Mouse (Mus musculus): ENCODE measurements around the gene Atg101. TPM values are rescaled to one million over a fixed set of nuclear protein-coding genes. Genes with fewer than 3 reads are reported as not detected.
"Not testable (repeated sequence)": the region's sequence is repeated elsewhere in the genome, so short reads cannot be mapped to it uniquely, and the experiment has no call there.

The Atg101 gene
- polyA plus RNA-seq, 1 experiment from 2014 or later: 75.0 TPM

DNA sequence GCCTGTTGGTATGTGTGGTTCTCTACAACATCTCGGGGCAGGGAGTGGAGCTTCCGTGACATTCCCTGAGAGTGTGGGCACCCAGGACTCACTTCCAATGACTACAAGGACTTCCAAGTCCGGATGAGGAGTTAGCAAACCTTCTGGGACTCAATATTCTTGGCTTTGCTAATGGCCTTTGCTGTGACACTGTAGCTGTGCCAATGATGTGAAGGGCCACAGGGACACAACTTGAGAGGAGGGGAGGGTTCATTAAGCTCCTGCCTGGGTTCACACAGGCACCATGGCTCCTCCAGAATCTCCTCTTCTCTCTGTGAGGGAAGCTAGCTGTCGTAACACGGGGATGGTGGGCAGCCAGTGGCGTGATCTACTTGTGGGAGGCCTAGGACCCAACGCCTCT lies 38.6 kb downstream of the Atg101 start:
- WGBS: 78% methylated on average over 7 of the region's 7 CpGs
- Histone ChIP-seq H3K27ac (ENCODE audit: low read length) (no peak overlapping the region), H3K9ac (ENCODE audit: low read length) (no peak overlapping the region), H3K4me3 (ENCODE audit: low read length) (no peak overlapping the region), H3K36me3 (ENCODE audit: control insufficient read depth, insufficient read depth, low read length) (no peaks in the 10 kb centered on the region), H3K27me3 (ENCODE audit: control insufficient read depth, insufficient read depth, low read depth, low read length) (no peaks in the 10 kb centered on the region), H3K9me3 (ENCODE audit: control insufficient read depth, low read length) (no peaks in the 10 kb centered on the region), H3K4me2 (ENCODE audit: low read depth, low read length) (no peak overlapping the region), H3K4me1 (replicated peaks; ENCODE audit: control insufficient read depth, insufficient read depth, low read length) (peaks cover 12% of the 10 kb centered on the region)
- ATAC-seq (ENCODE audit: low read depth): no peak

DNA sequence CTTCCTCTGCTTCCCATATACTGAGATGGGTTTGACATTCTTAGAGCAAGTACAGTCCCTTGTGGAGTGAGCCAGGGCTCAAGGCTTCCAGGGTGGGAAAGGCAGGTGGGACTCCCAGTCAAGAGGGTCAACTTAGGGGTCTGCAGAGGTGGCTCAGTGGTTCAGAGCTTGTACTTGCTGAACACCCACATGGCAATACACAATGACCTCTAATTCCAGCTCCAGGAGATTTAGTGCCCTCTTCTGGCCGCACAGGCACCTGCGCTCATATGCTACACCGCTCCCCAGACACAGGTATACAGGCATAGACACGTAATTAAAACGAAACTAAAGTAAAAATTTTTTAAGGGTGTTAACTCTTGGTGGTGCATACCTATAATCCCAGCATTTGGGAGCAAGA lies 39.4 kb downstream of the Atg101 start:
- no peak for ATAC-seq (ENCODE audit: low read depth)
- Histone ChIP-seq H3K27ac (ENCODE audit: low read length) (no peak overlapping the region), H3K9ac (ENCODE audit: low read length) (no peak overlapping the region), H3K9me3 (ENCODE audit: control insufficient read depth, low read length) (no peaks in the 10 kb centered on the region), H3K4me2 (ENCODE audit: low read depth, low read length) (no peak overlapping the region), H3K4me1 (replicated peaks; ENCODE audit: control insufficient read depth, insufficient read depth, low read length) (peaks cover 12% of the 10 kb centered on the region), H3K36me3 (ENCODE audit: control insufficient read depth, insufficient read depth, low read length) (no peaks in the 10 kb centered on the region), H3K4me3 (ENCODE audit: low read length) (no peak overlapping the region), H3K27me3 (ENCODE audit: control insufficient read depth, insufficient read depth, low read depth, low read length) (no peaks in the 10 kb centered on the region)
- WGBS: 90% methylated on average over 5 of the region's 5 CpGs

DNA sequence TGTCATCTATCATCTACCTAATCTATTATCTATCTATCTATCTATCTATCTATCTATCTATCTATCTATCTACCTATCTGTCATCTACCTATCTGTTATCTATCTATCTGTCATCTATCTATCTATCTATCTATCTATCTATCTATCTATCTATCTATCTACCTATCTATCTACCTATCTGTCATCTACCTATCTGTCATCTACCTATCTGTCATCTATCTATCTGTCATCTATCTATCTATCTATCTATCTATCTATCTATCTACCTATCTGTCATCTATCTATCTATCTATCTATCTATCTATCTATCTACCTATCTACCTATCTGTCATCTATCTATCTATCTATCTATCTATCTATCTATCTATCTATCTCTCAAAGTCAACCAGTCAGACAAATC lies 40.3 kb downstream of the Atg101 start:
- ATAC-seq (ENCODE audit: low read depth); H3K27me3 ChIP-seq (ENCODE audit: control insufficient read depth, insufficient read depth, low read depth, low read length); H3K4me2 ChIP-seq (ENCODE audit: low read depth, low read length); H3K27ac ChIP-seq (ENCODE audit: low read length); H3K4me3 ChIP-seq (ENCODE audit: low read length); H3K9me3 ChIP-seq (ENCODE audit: control insufficient read depth, low read length); H3K36me3 ChIP-seq (ENCODE audit: control insufficient read depth, insufficient read depth, low read length); H3K9ac ChIP-seq (ENCODE audit: low read length): not testable (repeated sequence)
- H3K4me1 ChIP-seq (replicated peaks; ENCODE audit: control insufficient read depth, insufficient read depth, low read length): peaks cover 14% of the 10 kb centered on the region

DNA sequence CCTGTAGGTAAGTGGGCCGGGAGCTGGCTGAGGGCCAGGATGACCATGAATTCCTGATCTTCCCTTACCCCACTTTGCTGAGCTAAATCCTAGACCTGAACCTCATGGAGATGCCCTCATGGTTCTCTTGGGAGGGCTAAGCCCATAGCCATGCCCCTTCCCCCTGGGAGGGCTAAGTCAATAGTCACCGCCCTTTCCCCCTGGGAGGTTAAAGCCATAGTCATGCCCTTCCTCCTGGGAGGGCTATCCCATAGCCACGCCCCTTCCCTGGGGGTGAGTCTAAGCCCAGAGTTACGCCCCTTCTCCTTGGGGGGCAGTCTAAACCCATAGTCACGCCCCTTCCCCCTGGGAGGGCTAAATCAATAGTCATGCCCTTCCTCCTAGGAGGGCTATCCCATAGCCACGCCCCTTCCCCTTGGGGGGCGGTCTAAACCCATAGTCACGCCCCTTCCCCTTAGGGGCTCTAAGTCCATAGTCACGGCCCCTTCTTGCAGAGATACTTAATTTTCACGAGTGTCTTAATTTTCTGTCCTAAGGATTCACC lies 42.0 kb downstream of the Atg101 start:
- H3K9ac ChIP-seq (ENCODE audit: low read length): no peak overlapping the region
- WGBS: 44% methylated on average over 10 of the region's 10 CpGs
- no peak overlapping the region for H3K4me3 ChIP-seq (ENCODE audit: low read length)
- H3K27ac ChIP-seq (ENCODE audit: low read length): no peak overlapping the region
- H3K4me2 ChIP-seq (ENCODE audit: low read depth, low read length): no peak overlapping the region
- H3K4me1 ChIP-seq (replicated peaks; ENCODE audit: control insufficient read depth, insufficient read depth, low read length): peaks cover 13% of the 10 kb centered on the region
- no peaks in the 10 kb centered on the region for H3K27me3 ChIP-seq (ENCODE audit: control insufficient read depth, insufficient read depth, low read depth, low read length)
- ATAC-seq (ENCODE audit: low read depth): no peak
- no peaks in the 10 kb centered on the region for H3K36me3 ChIP-seq (ENCODE audit: control insufficient read depth, insufficient read depth, low read length)
- no peaks in the 10 kb centered on the region for H3K9me3 ChIP-seq (ENCODE audit: control insufficient read depth, low read length)

DNA sequence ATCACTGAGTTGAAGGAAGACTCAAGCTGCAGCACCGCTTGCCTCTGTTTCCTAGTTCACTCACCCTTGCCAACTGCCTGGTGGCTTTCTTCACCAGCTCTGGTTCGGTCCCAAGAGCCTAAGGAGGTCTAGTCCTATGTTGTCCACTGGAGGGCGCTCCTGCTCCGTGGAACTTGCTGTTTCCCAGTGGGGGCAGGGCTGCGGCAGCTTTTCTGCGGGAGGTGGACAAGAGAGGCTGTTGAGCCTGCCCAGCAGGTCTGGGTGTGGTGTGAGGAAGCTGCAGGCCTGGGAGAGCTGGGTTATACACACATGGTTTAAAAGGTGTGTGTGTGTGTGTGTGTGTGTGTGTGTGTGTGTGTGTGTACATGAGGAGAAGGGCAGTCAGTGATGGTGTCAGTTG lies 43.2 kb downstream of the Atg101 start:
- Histone ChIP-seq H3K4me2 (ENCODE audit: low read depth, low read length) (no peak overlapping the region), H3K4me1 (replicated peaks; ENCODE audit: control insufficient read depth, insufficient read depth, low read length) (peaks cover 19% of the 10 kb centered on the region), H3K36me3 (ENCODE audit: control insufficient read depth, insufficient read depth, low read length) (no peaks in the 10 kb centered on the region), H3K9me3 (ENCODE audit: control insufficient read depth, low read length) (no peaks in the 10 kb centered on the region), H3K27me3 (ENCODE audit: control insufficient read depth, insufficient read depth, low read depth, low read length) (no peaks in the 10 kb centered on the region), H3K4me3 (ENCODE audit: low read length) (no peak overlapping the region), H3K9ac (ENCODE audit: low read length) (no peak overlapping the region), H3K27ac (ENCODE audit: low read length) (peak overlapping the region; percentile 41)
- 3% methylated on average over 6 of the region's 6 CpGs for WGBS
- ATAC-seq (ENCODE audit: low read depth): peak; percentile 85

DNA sequence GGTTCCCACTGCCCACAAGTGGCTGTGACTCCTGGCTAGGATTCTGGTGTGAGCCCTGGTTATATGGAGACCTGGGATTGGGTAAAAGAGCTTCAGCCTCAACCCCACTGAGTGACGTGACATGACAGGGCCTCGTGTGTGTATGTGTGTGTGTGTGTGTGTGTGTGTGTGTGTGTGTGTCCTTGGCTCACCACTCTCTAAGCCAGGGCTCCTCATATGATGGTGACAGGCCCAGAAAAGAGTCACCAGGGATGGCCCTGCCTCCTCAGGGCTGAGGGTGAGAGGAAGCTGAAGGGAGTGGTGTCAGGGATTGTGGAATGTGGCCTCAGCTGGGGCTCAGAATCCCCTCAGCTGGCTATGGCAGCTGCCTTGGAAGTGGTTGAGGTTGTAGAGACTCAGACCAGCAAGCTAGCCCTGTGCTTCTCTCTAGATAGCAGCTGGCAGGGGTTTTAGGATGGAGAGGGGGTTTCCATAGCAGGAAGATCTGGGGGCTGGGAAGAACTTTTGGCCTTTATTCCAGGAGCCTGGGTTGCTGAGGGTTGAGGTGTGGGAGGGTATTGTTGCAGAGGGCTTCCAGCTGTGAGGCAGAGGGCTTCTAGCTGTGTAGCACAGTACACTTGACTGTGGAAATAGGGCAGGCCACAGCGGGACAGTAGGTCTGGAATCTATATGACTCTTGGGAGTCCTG lies 44.9 kb downstream of the Atg101 start:
- H3K9me3 ChIP-seq (ENCODE audit: control insufficient read depth, low read length): no peaks in the 10 kb centered on the region
- H3K4me1 ChIP-seq (replicated peaks; ENCODE audit: control insufficient read depth, insufficient read depth, low read length): peaks cover 28% of the 10 kb centered on the region
- H3K36me3 ChIP-seq (ENCODE audit: control insufficient read depth, insufficient read depth, low read length): no peaks in the 10 kb centered on the region
- 50% methylated on average over 3 of the region's 3 CpGs for WGBS
- H3K9ac ChIP-seq (ENCODE audit: low read length): peak overlapping the region; percentile 14; the same call in 1 of the 2 replicates
- no peak overlapping the region for H3K4me3 ChIP-seq (ENCODE audit: low read length)
- ATAC-seq (ENCODE audit: low read depth): no peak
- H3K27me3 ChIP-seq (ENCODE audit: control insufficient read depth, insufficient read depth, low read depth, low read length): no peaks in the 10 kb centered on the region
- no peak overlapping the region for H3K4me2 ChIP-seq (ENCODE audit: low read depth, low read length)
- H3K27ac ChIP-seq (ENCODE audit: low read length): no peak overlapping the region

DNA sequence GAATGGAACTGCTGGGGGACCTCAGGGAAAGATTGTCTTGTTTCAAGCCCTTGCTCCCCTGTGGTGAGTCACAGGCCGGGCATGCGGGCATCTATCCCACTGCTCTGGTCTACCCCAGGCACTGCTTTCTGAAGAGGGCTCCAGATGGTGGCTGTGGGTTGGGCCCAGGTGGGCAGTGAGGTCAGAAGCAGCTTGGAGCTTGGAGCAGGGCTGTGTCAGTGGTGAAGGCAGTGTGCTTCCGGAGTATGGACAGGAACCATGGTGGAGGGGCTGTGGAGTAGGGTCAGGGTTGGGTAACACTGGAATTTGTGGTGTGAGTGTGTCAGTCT lies 45.5 kb downstream of the Atg101 start:
- no peaks in the 10 kb centered on the region for H3K27me3 ChIP-seq (ENCODE audit: control insufficient read depth, insufficient read depth, low read depth, low read length)
- no peak overlapping the region for H3K9ac ChIP-seq (ENCODE audit: low read length)
- H3K9me3 ChIP-seq (ENCODE audit: control insufficient read depth, low read length): no peaks in the 10 kb centered on the region
- H3K4me2 ChIP-seq (ENCODE audit: low read depth, low read length): no peak overlapping the region
- H3K4me3 ChIP-seq (ENCODE audit: low read length): no peak overlapping the region
- no peak overlapping the region for H3K27ac ChIP-seq (ENCODE audit: low read length)
- ATAC-seq (ENCODE audit: low read depth): no peak
- H3K36me3 ChIP-seq (ENCODE audit: control insufficient read depth, insufficient read depth, low read length): no peaks in the 10 kb centered on the region
- 57% methylated on average over 3 of the region's 3 CpGs for WGBS
- H3K4me1 ChIP-seq (replicated peaks; ENCODE audit: control insufficient read depth, insufficient read depth, low read length): peaks cover 28% of the 10 kb centered on the region

DNA sequence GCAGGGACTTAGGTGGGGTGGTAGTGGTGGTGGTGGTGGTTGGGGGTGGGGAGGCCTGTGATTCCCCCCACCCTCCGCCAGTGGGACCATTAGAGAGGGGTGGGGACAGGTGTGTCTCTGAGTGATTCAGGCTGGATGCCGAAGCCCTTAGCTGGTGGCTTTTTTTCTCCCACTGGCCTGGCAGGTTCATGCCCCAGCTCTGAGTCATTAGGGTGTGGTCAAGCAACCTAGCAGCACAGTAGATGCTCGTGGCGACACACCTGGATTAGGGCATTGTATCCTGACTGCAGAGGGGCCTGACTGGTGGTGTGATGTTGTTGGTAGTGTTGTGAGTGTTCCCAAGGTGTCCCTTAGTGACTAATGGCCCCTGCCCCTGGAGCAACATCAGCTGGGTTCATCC lies 47.0 kb downstream of the Atg101 start:
- Histone ChIP-seq H3K9me3 (ENCODE audit: control insufficient read depth, low read length) (no peaks in the 10 kb centered on the region), H3K4me2 (ENCODE audit: low read depth, low read length) (no peak overlapping the region), H3K9ac (ENCODE audit: low read length) (no peak overlapping the region), H3K4me3 (ENCODE audit: low read length) (no peak overlapping the region), H3K27me3 (ENCODE audit: control insufficient read depth, insufficient read depth, low read depth, low read length) (no peaks in the 10 kb centered on the region), H3K4me1 (replicated peaks; ENCODE audit: control insufficient read depth, insufficient read depth, low read length) (peaks cover 29% of the 10 kb centered on the region), H3K27ac (ENCODE audit: low read length) (no peak overlapping the region), H3K36me3 (ENCODE audit: control insufficient read depth, insufficient read depth, low read length) (no peaks in the 10 kb centered on the region)
- WGBS: 50% methylated on average over 4 of the region's 4 CpGs
- peak; percentile 10; the same call in 1 of the 2 replicates for ATAC-seq (ENCODE audit: low read depth)

DNA sequence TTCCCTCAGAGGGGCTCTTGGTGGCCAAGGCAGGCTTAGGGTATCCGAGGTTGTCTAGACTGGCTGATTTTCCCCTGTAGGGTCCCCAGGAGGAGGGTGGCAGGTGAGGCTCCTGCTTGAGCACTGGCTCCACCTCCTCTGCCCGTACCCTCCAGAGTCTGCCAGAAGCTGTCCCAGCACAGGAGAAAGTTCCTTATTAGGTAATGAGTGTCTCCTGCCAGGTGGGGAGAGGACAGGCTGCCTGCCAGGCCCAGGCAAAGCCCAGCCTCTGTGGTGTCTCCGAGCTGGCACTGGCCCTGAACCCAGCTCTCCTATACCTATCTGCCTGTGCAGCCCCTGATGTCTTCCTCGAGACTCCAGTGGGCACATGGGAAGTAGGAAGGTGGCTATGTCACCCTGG lies 48.3 kb downstream of the Atg101 start:
- no peaks in the 10 kb centered on the region for H3K9me3 ChIP-seq (ENCODE audit: control insufficient read depth, low read length)
- 52% methylated on average over 4 of the region's 4 CpGs for WGBS
- H3K9ac ChIP-seq (ENCODE audit: low read length): no peak overlapping the region; the same call in 1 of the 2 replicates
- no peak overlapping the region for H3K4me2 ChIP-seq (ENCODE audit: low read depth, low read length)
- no peaks in the 10 kb centered on the region for H3K36me3 ChIP-seq (ENCODE audit: control insufficient read depth, insufficient read depth, low read length)
- peaks cover 32% of the 10 kb centered on the region for H3K4me1 ChIP-seq (replicated peaks; ENCODE audit: control insufficient read depth, insufficient read depth, low read length)
- 0 out of 2 replicates have a peak, but pooled peaks have one; percentile 6 for ATAC-seq (ENCODE audit: low read depth)
- H3K4me3 ChIP-seq (ENCODE audit: low read length): no peak overlapping the region
- H3K27me3 ChIP-seq (ENCODE audit: control insufficient read depth, insufficient read depth, low read depth, low read length): no peaks in the 10 kb centered on the region
- peak overlapping the region; percentile 18; the same call in 1 of the 2 replicates for H3K27ac ChIP-seq (ENCODE audit: low read length)
